Mouse (Mus musculus) neutrophil, adult 5-6 weeks (primary cell): Measurements from ENCODE around the gene Dclk3. TPM values are rescaled to one million over a fixed set of nuclear protein-coding genes. Genes with fewer than 3 reads are reported as not detected.

ENCODE experiments used
- ATAC-seq: fragments of 151-379, 151-347 bp; 2 replicates; pipeline ENCODE4 v1.8.0; 2017; ENCODE audit warnings: mild to moderate bottlenecking, moderate TSS enrichment; ENCODE audit not compliant: insufficient number of reproducible peaks, poor library complexity, low FRiP score, severe bottlenecking; ENCODE audit errors: extremely low read depth
- total RNA-seq: library from RNA; stranded (forward); fragments of 200-1000 nt; gene quantifications from 2 replicates; pipeline ENCODE4 v1.2.3, GENCODE M21; 2017

Dclk3 gene
- total RNA-seq: not detected in 2 replicates

GRCm38 (mm10) chr9:111438904-111439835 lies at the start of gene Dclk3:
Dclk3 (plus strand) TSS chr9:111439081.
- ATAC-seq: no peak

GRCm38 (mm10) chr9:111390016-111390415 lies 48.9 kb upstream of the Dclk3 start:
- no peak for ATAC-seq

GRCm38 (mm10) chr9:111391036-111391435 lies 47.8 kb upstream of the Dclk3 start:
- ATAC-seq: no peak

- no peak for ATAC-seq
Measured at GRCm38 (mm10) chr9:111391926-111392442, 46.9 kb upstream of the Dclk3 start.

- no peak for ATAC-seq
Measured at GRCm38 (mm10) chr9:111395265-111395664, 43.6 kb upstream of the Dclk3 start.

GRCm38 (mm10) chr9:111398059-111398458 lies 40.8 kb upstream of the Dclk3 start:
- no peak for ATAC-seq

GRCm38 (mm10) chr9:111400089-111400488 lies 38.8 kb upstream of the Dclk3 start:
- ATAC-seq: no peak

GRCm38 (mm10) chr9:111403159-111403558 lies 35.7 kb upstream of the Dclk3 start:
- ATAC-seq: no peak

GRCm38 (mm10) chr9:111404346-111405079 lies 34.4 kb upstream of the Dclk3 start:
- no peak for ATAC-seq

GRCm38 (mm10) chr9:111405080-111405428 lies 33.8 kb upstream of the Dclk3 start:
- no peak for ATAC-seq

- ATAC-seq: no peak
Measured at GRCm38 (mm10) chr9:111408012-111408411, 30.9 kb upstream of the Dclk3 start.

- ATAC-seq: no peak
Measured at GRCm38 (mm10) chr9:111408427-111408826, 30.5 kb upstream of the Dclk3 start.

- no peak for ATAC-seq
Measured at GRCm38 (mm10) chr9:111412471-111413160, 26.3 kb upstream of the Dclk3 start.

GRCm38 (mm10) chr9:111421862-111422261 lies 17.0 kb upstream of the Dclk3 start:
- no peak for ATAC-seq

GRCm38 (mm10) chr9:111422567-111422966 lies 16.3 kb upstream of the Dclk3 start:
- ATAC-seq: no peak

GRCm38 (mm10) chr9:111425113-111425512 lies 13.8 kb upstream of the Dclk3 start:
- no peak for ATAC-seq

- no peak for ATAC-seq
Measured at GRCm38 (mm10) chr9:111425952-111426351, 12.9 kb upstream of the Dclk3 start.

GRCm38 (mm10) chr9:111427891-111428555 lies 10.9 kb upstream of the Dclk3 start:
- ATAC-seq: no peak
